Mouse (Mus musculus) spleen, postnatal 36 days (tissue): ENCODE results near the gene Nsd1.
"Not testable (repeated sequence)": the region's sequence is repeated elsewhere in the genome, so short reads cannot be mapped to it uniquely, and the experiment has no call there.

Experiments
- DNase-seq, 2 experiments: peaks; one replicate each; pipeline ENCODE4 v3.0.0; 2022; ENCODE audit warnings: low spot score in 2 of 2, mixed read lengths in 1 of 2

The Nsd1 gene

DNA sequence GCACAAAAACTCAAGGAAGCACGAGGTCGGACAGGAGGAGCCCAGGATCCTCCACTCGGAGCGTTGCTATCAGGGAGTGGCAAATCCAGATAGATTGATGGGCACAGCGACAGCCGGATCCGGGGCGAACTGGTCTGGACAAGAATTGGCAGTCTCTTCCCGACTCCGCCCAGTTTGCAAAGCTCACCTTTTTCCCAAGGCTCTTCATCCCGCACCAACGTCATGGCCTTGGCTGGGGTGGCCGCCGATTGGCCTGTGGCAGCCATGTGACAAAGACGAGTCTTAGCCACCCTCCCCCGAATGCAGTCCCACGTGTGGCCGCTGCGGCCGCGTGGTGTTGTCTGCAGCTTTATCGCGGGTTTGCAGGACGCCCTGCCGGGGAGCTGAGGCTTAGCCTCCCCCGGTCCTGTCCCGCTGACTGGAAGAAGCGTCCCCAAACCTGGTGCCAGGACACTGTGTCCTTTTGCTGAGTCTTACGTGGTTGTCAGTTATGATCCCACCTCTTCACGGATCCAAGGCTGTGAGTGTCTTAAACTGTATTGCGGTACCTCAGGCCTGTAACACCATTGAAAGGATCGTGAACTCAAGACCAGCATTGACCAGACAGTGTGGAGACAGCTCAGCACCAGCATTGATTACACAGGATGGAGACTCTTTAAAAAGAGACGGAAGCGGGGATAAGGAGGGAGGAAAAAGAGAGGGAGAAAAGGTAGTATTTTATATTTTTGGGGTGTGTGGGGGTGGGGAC lies 19.3 kb upstream of the Nsd1 start:
- DNase-seq, result peak; percentile 90 to 91

- DNase-seq, result no peak
Measured at GRCm38 (mm10) chr13:55191535-55191934, 18.0 kb upstream of the Nsd1 start.

DNA sequence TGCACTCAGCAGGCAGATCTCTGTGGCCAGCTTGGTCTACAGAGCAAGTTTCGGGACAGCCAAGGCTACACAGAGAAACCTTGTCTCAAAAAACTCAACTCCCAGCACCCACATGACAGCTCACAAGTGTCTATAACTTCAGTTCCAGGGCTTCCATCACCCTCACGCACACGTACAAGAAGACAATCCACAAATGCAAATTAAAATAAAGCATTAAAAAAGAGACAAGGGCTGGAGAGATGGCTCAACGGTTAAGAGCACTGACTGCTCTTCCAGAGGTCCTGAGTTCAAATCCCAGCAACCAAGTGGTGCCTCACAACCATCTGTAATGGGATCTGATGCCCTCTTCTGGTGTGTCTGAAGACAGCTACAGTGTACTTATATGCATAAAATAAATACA lies 6.8 kb upstream of the Nsd1 start:
- DNase-seq, result not testable (repeated sequence)

DNA sequence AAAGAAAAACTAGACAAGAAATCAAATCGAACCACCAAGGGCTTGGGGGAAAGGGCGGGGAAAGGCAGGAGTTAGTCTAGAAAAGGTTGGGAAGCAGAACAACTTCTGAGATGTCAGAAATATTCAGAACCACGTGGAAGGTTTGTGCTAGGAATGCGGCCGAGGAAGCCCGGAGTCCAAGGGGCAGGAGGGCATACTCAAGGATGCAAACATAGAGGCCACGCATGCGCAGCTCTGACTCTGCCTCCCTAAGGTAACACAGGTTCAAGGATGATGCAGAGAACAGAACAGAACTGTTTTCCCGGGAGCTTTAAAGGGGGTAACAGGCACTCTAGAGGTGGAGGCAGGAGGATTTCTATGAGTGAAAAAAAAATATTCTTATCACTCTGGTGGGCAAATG lies 5.8 kb upstream of the Nsd1 start:
- no peak for DNase-seq

- DNase-seq, result no peak
Measured at GRCm38 (mm10) chr13:55204667-55205389, 4.8 kb upstream of the Nsd1 start.

DNA sequence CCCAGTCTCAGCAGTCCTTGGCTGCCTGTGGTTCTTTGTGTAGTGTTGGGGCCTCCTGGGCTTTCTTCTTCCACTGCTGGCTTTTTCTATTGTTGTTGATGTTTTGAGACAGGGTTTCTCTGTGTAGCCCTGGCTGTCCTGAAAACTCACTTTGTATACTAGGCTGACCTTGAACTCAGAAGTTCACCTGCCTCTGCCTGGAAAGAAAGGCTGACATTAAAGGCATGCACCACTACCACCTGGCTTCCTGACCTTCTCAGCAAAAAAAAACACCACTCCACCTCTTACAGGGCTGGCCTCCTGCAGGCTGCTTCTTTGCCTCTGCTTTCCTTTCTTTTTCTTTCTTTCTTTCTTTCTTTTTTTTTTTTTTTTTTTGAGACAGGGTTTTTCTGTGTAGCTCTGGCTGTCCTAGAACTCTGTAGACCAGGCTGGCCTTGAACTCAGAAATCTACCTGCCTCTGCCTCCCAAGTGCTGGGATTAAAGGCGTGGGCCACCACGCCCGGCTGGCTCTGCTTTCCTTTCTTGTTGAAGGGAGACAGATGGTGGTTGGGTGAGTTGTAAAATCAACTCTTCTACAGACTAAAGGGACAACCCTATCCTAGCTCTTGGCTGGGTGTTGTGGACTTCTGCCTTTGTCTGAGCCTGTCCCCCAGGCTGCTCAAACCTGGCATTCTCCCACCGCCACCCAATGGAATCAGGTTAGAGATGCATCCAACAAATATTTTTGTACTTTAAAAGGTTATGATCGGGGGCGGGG lies 4.0 kb upstream of the Nsd1 start:
- no peak for DNase-seq

GRCm38 (mm10) chr13:55208837-55209648 lies 539 bp upstream of the Nsd1 start:
- no peak for DNase-seq

GRCm38 (mm10) chr13:55210193-55210970 lies 800 bp downstream of the Nsd1 start:
- peak; percentile 69 to 72 for DNase-seq

DNA sequence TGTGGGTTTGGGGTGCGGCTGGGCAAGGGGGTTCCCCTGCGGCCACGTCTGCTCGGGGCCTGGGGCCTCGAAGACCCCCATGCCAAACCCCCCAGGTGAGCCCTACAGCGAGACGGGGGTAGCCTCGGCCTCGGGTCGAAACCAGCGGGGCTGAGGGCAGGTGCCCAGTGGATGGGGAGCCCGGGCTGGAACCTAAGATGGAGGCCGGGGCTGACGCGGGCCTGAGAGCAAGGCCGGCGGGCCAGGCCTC lies 1.3 kb downstream of the Nsd1 start:
- no peak for DNase-seq

DNA sequence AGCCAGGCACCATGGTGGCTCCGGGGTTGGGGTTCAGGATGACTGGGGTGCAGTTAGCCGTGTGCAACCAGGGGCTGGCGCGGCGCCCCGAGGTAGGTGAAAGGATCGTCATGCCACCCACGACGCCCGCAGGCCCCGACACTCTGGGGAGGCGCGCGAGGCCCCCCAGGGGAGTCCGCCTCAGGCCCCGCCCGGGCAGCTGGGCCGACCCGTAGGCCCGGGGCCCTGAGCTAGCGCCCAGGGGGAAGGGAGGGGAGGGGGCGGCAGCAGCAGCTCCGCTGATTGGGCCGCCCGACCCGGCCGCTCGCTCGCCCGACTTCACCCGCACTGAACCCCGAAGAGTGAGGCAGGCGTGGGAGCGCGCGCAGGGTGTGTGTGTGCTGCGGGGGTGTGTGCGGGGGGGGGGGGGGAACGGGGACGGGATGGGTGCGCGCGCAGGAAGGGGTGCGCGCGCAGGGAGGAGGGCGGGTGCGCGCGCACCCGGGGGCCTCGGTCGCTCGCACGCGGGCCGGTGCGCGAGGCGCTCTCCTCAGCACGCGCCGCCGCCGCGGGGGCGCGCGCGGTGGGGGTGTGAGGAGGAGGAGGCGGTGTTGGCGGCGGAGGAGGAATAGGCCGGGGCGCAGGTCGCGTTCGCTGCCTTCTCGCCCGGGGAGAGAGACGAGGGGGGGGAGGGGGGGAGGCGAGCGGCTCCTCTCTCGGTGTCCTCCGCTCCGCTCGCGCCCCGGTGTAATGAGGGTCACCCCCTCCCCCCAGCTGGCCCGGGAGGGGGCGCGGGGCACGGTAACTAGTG lies 1.8 kb downstream of the Nsd1 start:
- DNase-seq, result peak; percentile 89 to 91

DNA sequence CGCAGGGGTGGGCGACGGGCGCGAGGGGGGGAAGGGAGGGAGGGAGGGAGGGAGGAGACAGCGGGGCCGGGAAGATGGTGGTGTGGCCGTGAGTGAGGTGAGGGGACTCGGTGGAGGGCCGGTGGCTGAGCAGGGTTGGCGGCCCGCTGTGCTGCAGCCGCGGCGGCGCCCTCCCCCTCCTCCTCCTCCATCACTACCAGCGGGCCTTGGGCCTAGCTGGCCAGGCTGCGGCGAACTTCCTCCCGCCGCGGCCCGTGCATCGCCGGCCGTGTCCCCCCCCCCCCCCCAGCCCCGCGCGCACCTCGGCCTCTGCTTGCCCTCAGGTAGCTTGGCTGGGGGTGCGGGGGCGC lies 2.4 kb downstream of the Nsd1 start:
- peak in 1 of 2 experiments; percentile 48 for DNase-seq

- peak; percentile 55 to 60 for DNase-seq
Measured at GRCm38 (mm10) chr13:55212361-55213137, 3.0 kb downstream of the Nsd1 start.

DNA sequence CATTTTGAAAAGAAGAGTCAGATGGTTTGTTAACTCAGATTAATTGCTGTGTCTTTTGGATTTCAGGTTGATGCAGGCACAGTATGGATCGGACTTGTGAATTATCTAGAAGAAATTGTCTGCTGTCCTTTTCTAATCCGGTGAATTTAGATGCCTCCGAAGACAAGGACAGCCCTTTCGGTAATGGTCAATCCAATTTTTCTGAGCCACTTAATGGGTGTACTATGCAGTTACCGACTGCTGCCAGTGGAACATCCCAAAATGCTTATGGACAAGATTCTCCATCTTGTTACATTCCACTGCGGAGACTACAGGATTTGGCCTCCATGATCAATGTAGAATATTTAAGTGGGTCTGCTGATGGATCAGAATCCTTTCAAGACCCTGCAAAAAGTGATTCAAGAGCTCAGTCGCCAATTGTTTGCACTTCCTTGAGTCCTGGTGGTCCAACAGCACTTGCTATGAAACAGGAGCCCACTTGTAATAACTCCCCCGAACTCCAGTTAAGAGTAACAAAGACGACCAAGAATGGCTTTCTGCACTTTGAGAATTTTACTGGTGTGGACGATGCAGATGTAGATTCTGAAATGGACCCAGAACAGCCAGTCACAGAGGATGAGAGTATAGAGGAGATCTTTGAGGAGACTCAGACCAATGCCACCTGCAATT lies 3.7 kb downstream of the Nsd1 start:
- DNase-seq, result no peak

- no peak for DNase-seq
Measured at GRCm38 (mm10) chr13:55224364-55224763, 14.8 kb downstream of the Nsd1 start.

- no peak for DNase-seq
Measured at GRCm38 (mm10) chr13:55230701-55231100, 21.1 kb downstream of the Nsd1 start.

DNA sequence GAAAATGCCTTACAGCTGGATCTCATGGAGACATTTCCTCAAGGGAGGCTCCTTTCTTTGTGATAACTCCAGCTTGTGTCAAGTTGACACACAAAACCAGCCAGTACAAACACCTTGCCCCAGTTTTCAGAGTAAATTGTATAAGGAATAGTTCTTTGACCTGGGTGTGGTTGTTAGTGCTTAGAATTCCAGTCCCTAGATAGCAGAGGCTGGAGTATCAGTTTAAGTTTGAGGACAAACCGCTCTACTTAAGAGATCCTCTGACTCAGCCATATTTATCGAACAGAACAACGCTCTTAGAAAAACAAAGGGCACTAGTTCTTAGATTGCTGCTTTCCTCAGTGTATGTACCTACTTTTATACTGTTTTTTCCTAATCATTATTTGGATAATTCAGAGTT lies 33.6 kb downstream of the Nsd1 start:
- DNase-seq, result no peak

GRCm38 (mm10) chr13:55247293-55248030 lies 37.9 kb downstream of the Nsd1 start:
- no peak for DNase-seq

DNA sequence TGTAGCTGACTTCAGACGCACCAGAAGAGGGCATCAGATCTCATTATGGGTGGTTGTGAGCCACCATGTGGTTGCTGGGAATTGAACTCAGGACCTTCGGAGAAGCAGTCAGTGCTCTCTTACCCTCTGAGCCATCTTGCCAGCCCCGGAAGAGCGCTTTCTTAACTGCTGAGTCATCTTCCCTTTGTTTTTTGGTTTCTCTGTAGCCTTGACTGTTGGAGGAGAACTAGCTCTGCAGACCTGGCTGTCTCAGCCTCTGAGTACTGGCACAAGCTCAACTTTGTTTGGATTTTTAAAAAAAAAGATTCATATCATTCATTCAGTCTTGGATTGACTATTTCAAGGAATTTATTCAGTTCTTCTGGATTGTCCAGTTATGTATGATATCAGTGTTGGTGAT lies 39.7 kb downstream of the Nsd1 start:
- no peak for DNase-seq
